In the genomic region with DNA sequence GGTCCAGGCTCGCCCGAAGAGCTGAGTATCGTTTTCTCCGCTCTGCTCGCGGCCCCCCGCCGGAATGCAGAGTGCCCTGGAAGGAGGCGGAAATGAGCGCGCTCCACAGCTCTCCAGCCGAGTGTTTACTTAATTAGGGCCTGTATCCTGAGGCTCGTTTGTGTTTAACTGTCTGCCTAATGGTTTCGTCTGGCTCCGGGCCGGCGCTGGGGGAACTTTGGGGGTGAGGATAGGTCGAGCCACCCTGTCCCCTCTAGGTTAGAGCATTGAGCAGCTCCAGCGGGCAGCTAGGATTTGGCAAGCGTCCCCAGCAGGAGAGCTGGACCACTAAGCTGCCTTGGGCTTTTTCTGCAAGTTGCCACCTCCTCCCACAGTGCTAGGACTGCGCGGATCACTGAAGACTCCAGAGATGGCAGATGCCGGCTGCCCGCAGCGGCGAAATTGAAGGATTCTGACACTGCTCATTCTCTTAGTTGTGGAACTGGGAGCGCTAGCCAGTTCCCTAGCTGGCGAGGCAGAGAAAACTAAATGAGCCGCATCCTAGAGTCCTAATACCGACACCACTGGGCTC, we compare ENCODE assay signal across 8 mouse cellular contexts. TPM values are rescaled to one million over a fixed set of nuclear protein-coding genes. Genes with fewer than 3 reads are reported as not detected.
DNase-seq lines count a peak whose midpoint lies in the region; ATAC-seq lines count a peak whose summit lies in the region.

No protein-coding gene starts in this region.

- H3K27me3 ChIP-seq in embryonic facial prominence, embryonic 13.5 days, result peaks cover 41% of the 10 kb centered on the region
- peaks cover 46% of the 10 kb centered on the region for H3K27me3 ChIP-seq in hindbrain, embryonic 15.5 days
- peaks cover 61% of the 10 kb centered on the region for H3K27me3 ChIP-seq in liver, embryonic 16.5 days (ENCODE audit: control insufficient read depth, insufficient read depth, low read depth, low read length)
- peaks cover 33% of the 10 kb centered on the region for H3K27me3 ChIP-seq in neural tube, embryonic 15.5 days (replicated peaks)

- under 1% methylated on average over 30 of the region's 30 CpGs for WGBS in embryonic facial prominence, embryonic 13.5 days
- WGBS in hindbrain, embryonic 15.5 days, result 1% methylated on average over 30 of the region's 30 CpGs
- 2% methylated on average over 30 of the region's 30 CpGs for WGBS in liver, embryonic 16.5 days (ENCODE audit: insufficient replicate concordance)
- WGBS in neural tube, embryonic 15.5 days, result under 1% methylated on average over 30 of the region's 30 CpGs

- intact Hi-C loops in gastrocnemius, postnatal 36 days (cut with DNase I), result no loop called here

- peak overlapping the region; percentile 39 for H3K4me3 ChIP-seq in embryonic facial prominence, embryonic 13.5 days
- H3K4me3 ChIP-seq in hindbrain, embryonic 15.5 days, result peak overlapping the region; percentile 32
- H3K4me3 ChIP-seq in liver, embryonic 16.5 days (ENCODE audit: low read depth, low read length), result no peak overlapping the region
- peak overlapping the region; percentile 29 for H3K4me3 ChIP-seq in neural tube, embryonic 15.5 days (replicated peaks)

- peak; percentile 13 for DNase-seq in adrenal gland, adult 2 months
- no peak for DNase-seq in adrenal gland, adult 8-10 months
- peak; percentile 22 for DNase-seq in MN1 (ENCODE audit: low spot score)
- no peak for DNase-seq in gastrocnemius, postnatal 36 days

- ATAC-seq in embryonic facial prominence, embryonic 13.5 days (ENCODE audit: insufficient number of reproducible peaks, insufficient read depth, low FRiP score, low TSS enrichment, low read depth), result peak; percentile 34; the same call in 1 of the 2 replicates
- peak; percentile 76 for ATAC-seq in hindbrain, embryonic 15.5 days (ENCODE audit: low FRiP score, low read depth)
- 0 out of 2 replicates have a peak, but pooled peaks have one; percentile 19 for ATAC-seq in liver, embryonic 16.5 days (ENCODE audit: low read depth)
- peak; percentile 77 for ATAC-seq in neural tube, embryonic 15.5 days (ENCODE audit: low FRiP score)

- H3K4me2 ChIP-seq in embryonic facial prominence, embryonic 13.5 days, result peak overlapping the region; percentile 79
- peak overlapping the region; percentile 68 for H3K4me2 ChIP-seq in hindbrain, embryonic 15.5 days
- no peak overlapping the region for H3K4me2 ChIP-seq in liver, embryonic 16.5 days (ENCODE audit: low read depth, low read length)
- H3K4me2 ChIP-seq in neural tube, embryonic 15.5 days, result peak overlapping the region; percentile 68

- H3K27ac ChIP-seq in embryonic facial prominence, embryonic 13.5 days, result peak overlapping the region; percentile 71
- peak overlapping the region; percentile 67 for H3K27ac ChIP-seq in hindbrain, embryonic 15.5 days (replicated peaks)
- no peak overlapping the region for H3K27ac ChIP-seq in liver, embryonic 16.5 days (ENCODE audit: low read length)
- H3K27ac ChIP-seq in neural tube, embryonic 15.5 days (replicated peaks), result peak overlapping the region; percentile 64

- H3K4me1 ChIP-seq in embryonic facial prominence, embryonic 13.5 days, result peaks cover 57% of the 10 kb centered on the region
- peaks cover 38% of the 10 kb centered on the region for H3K4me1 ChIP-seq in hindbrain, embryonic 15.5 days (replicated peaks)
- no peaks in the 10 kb centered on the region; the same call in 1 of the 2 replicates for H3K4me1 ChIP-seq in liver, embryonic 16.5 days (ENCODE audit: control insufficient read depth, low read depth, low read length)
- peaks cover 57% of the 10 kb centered on the region for H3K4me1 ChIP-seq in neural tube, embryonic 15.5 days

- peak overlapping the region; percentile 65 for H3K9ac ChIP-seq in embryonic facial prominence, embryonic 13.5 days
- peak overlapping the region; percentile 29 for H3K9ac ChIP-seq in hindbrain, embryonic 15.5 days
- H3K9ac ChIP-seq in liver, embryonic 16.5 days (ENCODE audit: low read depth, low read length), result no peak overlapping the region
- peak overlapping the region; percentile 34; the same call in 1 of the 2 replicates for H3K9ac ChIP-seq in neural tube, embryonic 15.5 days (replicated peaks)

- no peaks in the 10 kb centered on the region for H3K9me3 ChIP-seq in embryonic facial prominence, embryonic 13.5 days
- H3K9me3 ChIP-seq in hindbrain, embryonic 15.5 days, result no peaks in the 10 kb centered on the region
- H3K9me3 ChIP-seq in liver, embryonic 16.5 days (replicated peaks; ENCODE audit: control insufficient read depth, low read length), result no peaks in the 10 kb centered on the region
- H3K9me3 ChIP-seq in neural tube, embryonic 15.5 days (replicated peaks), result no peaks in the 10 kb centered on the region

- H3K36me3 ChIP-seq in embryonic facial prominence, embryonic 13.5 days, result no peaks in the 10 kb centered on the region
- H3K36me3 ChIP-seq in hindbrain, embryonic 15.5 days, result no peaks in the 10 kb centered on the region
- H3K36me3 ChIP-seq in liver, embryonic 16.5 days (ENCODE audit: control insufficient read depth, insufficient read depth), result no peaks in the 10 kb centered on the region
- H3K36me3 ChIP-seq in neural tube, embryonic 15.5 days, result no peaks in the 10 kb centered on the region

RNA-seq across cellular contexts. Expression of a gene that starts 2.8 kb away (rescaled TPM):
- total RNA-seq in adrenal gland, adult 2 months (2021), result under 1 TPM; 0.55 to 0.93 TPM
- polyA plus RNA-seq in adrenal gland, adult 2 months (2012; rRNA removed), result 0.19 and 0.30 TPM in 2 replicates
- under 1 TPM; 0.35 to 0.81 (median 0.55) TPM for total RNA-seq in adrenal gland, adult 8-10 months (2022)
- polyA plus RNA-seq in embryonic facial prominence, embryonic 13.5 days (2015; fragmentation: Nextera tagmentation; extraction: Ambion mirVana), result 21.5 and 22.3 TPM in 2 replicates
- polyA plus RNA-seq in hindbrain, embryonic 15.5 days (2015; fragmentation: Nextera tagmentation; extraction: Ambion mirVana), result 3.9 and 4.8 TPM in 2 replicates
- 1.2 and 1.4 TPM in 2 replicates for polyA plus RNA-seq in liver, embryonic 16.5 days (2015; fragmentation: Nextera tagmentation; extraction: Ambion mirVana)
- polyA plus RNA-seq in neural tube, embryonic 15.5 days (2015; fragmentation: Nextera tagmentation; extraction: Ambion mirVana), result 8.5 and 13.7 TPM in 2 replicates
- total RNA-seq in gastrocnemius, postnatal 36 days (2021), result under 1 TPM in 1 of 2 experiments, not detected in 1; 0.10 TPM

RNA-seq across cellular contexts. Expression of a gene that starts 7.5 kb away (rescaled TPM):
- total RNA-seq in adrenal gland, adult 2 months (2021), result not detected
- polyA plus RNA-seq in adrenal gland, adult 2 months (2012; rRNA removed), result not detected in 2 replicates
- not detected for total RNA-seq in adrenal gland, adult 8-10 months (2022)
- polyA plus RNA-seq in embryonic facial prominence, embryonic 13.5 days (2015; fragmentation: Nextera tagmentation; extraction: Ambion mirVana), result not detected in 2 replicates
- polyA plus RNA-seq in hindbrain, embryonic 15.5 days (2015; fragmentation: Nextera tagmentation; extraction: Ambion mirVana), result not detected in 2 replicates
- not detected in 2 replicates for polyA plus RNA-seq in liver, embryonic 16.5 days (2015; fragmentation: Nextera tagmentation; extraction: Ambion mirVana)
- polyA plus RNA-seq in neural tube, embryonic 15.5 days (2015; fragmentation: Nextera tagmentation; extraction: Ambion mirVana), result not detected in 2 replicates
- not detected for total RNA-seq in gastrocnemius, postnatal 36 days (2021)

Comparison
In these comparisons a context has a peak if more than half of its experiments do, and no peak if none do; other contexts are left out.
1. DNase-seq: peak in adrenal gland, adult 2 months (single experiment) and MN1 (single experiment); none in adrenal gland, adult 8-10 months (single experiment) and gastrocnemius, postnatal 36 days (0 of 2).
2. ATAC-seq: peak in every context shown above with its lines; median percentile 77 in neural tube, embryonic 15.5 days; 76 in hindbrain, embryonic 15.5 days; 34 in embryonic facial prominence, embryonic 13.5 days; 19 in liver, embryonic 16.5 days.